Mouse (Mus musculus): Measurements from ENCODE around the gene Olfr1471.
"Not testable (repeated sequence)": the region's sequence is repeated elsewhere in the genome, so short reads cannot be mapped to it uniquely, and the experiment has no call there.

Gene Olfr1471

DNA sequence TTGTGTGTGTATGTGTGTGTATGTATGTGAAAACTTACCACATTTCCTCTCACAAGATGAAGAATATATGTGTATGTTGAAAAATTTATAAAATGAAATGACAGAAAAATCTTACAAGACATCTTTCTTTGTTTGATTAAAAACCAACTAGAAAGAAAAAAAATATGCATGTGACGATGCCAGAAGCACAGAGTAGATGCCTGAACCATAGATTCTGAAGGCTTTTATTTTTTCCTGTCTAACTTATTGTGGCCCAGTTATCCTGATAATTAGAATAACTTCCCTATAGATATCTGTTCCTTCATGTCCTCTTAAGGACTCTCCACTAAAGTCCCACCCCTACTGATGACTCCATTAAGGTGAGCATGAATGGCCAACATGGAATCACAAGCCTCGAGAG lies at the start of gene Olfr1471:
TSS of gene Olfr1471 (plus strand) at position 301 of the 400 bp plus-strand sequence.
- not testable (repeated sequence) for DNase-seq (ENCODE audit: low spot score in 2 of 2)

DNA sequence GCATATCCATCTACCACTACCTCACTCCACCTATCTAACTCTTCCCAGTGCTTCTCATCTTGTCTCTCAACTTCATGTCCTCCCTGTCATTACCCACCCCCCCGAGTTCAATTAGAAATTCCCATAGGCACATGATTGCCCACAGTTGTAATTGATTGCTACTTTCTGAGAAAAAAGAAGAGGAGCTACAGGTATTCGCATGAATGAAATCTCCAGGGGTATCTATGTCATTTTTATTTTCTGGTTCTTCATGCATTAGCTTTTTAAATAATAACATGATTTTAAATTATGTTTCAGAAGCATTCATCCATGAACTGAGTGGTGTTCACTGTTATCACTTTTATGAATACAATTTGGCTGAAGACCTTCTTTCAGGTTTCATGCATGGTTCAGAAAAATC lies 35.7 kb upstream of the Olfr1471 start, which contains the start of gene Olfr1469:
TSS of gene Olfr1469 (plus strand) at position 301 of the 400 bp plus-strand sequence.
- no peak for DNase-seq (ENCODE audit: low spot score in 2 of 2)

- DNase-seq (ENCODE audit: low spot score in 2 of 2): no peak
Observed at GRCm38 (mm10) chr19:13455986-13456385, 12.8 kb downstream of the Olfr1471 start, which contains the start of gene Olfr1472. Olfr1472 (minus strand) TSS chr19:13456086.

DNA sequence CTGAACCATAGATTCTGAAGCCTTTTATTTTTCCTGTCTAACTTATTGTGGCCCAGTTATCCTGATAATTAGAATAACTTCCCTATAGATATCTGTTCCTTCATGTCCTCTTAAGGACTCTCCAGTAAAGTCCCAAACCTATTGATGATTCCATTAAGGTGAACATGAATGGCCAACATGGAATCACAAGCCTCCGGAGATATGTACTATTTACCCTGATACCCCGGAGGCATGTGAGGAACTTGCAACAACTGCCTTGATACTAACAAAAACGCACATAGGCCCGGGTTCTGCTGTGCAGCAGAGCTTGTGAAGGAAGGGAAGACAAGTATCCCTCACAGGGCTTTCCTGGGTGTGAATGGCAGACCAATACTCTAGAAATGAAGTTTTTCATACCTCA lies 26.1 kb downstream of the Olfr1471 start, which contains the start of gene Olfr1474:
TSS of gene Olfr1474 (plus strand) at position 301 of the 400 bp plus-strand sequence.
- DNase-seq (ENCODE audit: low spot score in 2 of 2): not testable (repeated sequence)

DNA sequence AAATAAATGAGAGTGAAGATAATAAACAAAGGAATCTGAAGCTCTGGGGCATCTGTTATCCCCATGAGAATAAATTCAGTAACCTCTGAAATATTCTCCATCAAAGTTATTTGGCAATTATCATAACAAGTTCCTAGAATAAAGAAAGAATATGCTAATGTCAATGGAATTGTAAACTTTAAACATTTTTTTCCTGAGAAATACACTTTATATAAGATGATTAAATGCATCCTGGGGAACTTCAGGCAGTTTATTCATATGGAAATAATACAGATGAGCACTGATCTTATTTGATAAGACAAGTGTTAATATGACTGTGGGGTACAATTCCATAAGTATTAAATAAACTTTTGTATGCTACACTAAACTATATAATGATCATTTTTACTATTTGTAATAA lies 36.9 kb downstream of the Olfr1471 start, which contains the start of gene Olfr1475:
TSS of gene Olfr1475 (minus strand) at position 101 of the 400 bp plus-strand sequence.
- no peak for DNase-seq (ENCODE audit: low spot score in 2 of 2)

GRCm38 (mm10) chr19:13500246-13500645 lies 57.0 kb downstream of the Olfr1471 start, which contains the start of gene Olfr1477:
Olfr1477 (plus strand) TSS chr19:13500546.
- DNase-seq (ENCODE audit: low spot score in 2 of 2): no peak

All from spleen, postnatal 10 days (tissue).